24 mouse cellular contexts compared by ENCODE assay signal in genomic region chr9:25683635-25684333, GRCm38 (mm10).
"Had no signal": no experiment of that assay in that cellular context is flagged by ENCODE, and none has a peak within 500 bp of the region (broad histone marks: within the 10 kb centered on the region; RNA-seq: fewer than 3 reads in every experiment).

No protein-coding gene starts in this region.

- H3K9me3 ChIP-seq: heart, embryonic 10.5 days; heart, embryonic 12.5 days; hindbrain, embryonic 10.5 days; hindbrain, embryonic 13.5 days; hindbrain, embryonic 15.5 days; intestine, embryonic 15.5 days; limb, embryonic 10.5 days; limb, embryonic 12.5 days had no signal

- H3K4me2 ChIP-seq: heart, embryonic 12.5 days; hindbrain, embryonic 13.5 days; hindbrain, embryonic 15.5 days; intestine, embryonic 15.5 days; limb, embryonic 12.5 days had no signal

- H3K36me3 ChIP-seq: heart, embryonic 10.5 days; heart, embryonic 12.5 days; hindbrain, embryonic 10.5 days; hindbrain, embryonic 13.5 days; hindbrain, embryonic 15.5 days; intestine, embryonic 15.5 days; limb, embryonic 10.5 days; limb, embryonic 12.5 days had no signal

- H3K4me1 ChIP-seq: heart, embryonic 10.5 days; heart, embryonic 12.5 days; hindbrain, embryonic 10.5 days; hindbrain, embryonic 13.5 days; hindbrain, embryonic 15.5 days; intestine, embryonic 15.5 days; limb, embryonic 10.5 days; limb, embryonic 12.5 days had no signal

- ATAC-seq: inflammation-experienced regulatory T-cells, adult 6 months; intestine, embryonic 15.5 days; intestine, postnatal 0 days had no signal

- H3K9ac ChIP-seq: heart, embryonic 12.5 days; hindbrain, embryonic 13.5 days; hindbrain, embryonic 15.5 days; intestine, embryonic 15.5 days; limb, embryonic 12.5 days had no signal

- H3K27me3 ChIP-seq: heart, embryonic 12.5 days; hindbrain, embryonic 13.5 days; hindbrain, embryonic 15.5 days; intestine, embryonic 15.5 days; limb, embryonic 12.5 days had no signal

- H3K27ac ChIP-seq: gastrocnemius, adult 2 months; heart, embryonic 10.5 days; hindbrain, embryonic 10.5 days; hindbrain, embryonic 13.5 days; hindbrain, embryonic 15.5 days; intestine, embryonic 15.5 days; layer of hippocampus, adult 2 months; left cerebral cortex, adult 2 months; limb, embryonic 10.5 days; limb, embryonic 12.5 days had no signal

- DNase-seq: gastrocnemius, adult 2 months; gastrocnemius, postnatal 10 days; gastrocnemius, postnatal 25 days; heart, adult 18-20 months; heart, postnatal 10 days; heart, postnatal 4 days; kidney, adult 18-20 months; kidney, adult 8-10 months; kidney, postnatal 10 days; kidney, postnatal 25 days; kidney, postnatal 4 days; liver had no signal

- H3K4me3 ChIP-seq: gastrocnemius, adult 2 months; heart, embryonic 10.5 days; heart, embryonic 12.5 days; hindbrain, embryonic 10.5 days; hindbrain, embryonic 13.5 days; hindbrain, embryonic 15.5 days; intestine, embryonic 15.5 days; layer of hippocampus, adult 2 months; left cerebral cortex, adult 2 months; limb, embryonic 10.5 days; limb, embryonic 12.5 days had no signal
